Mouse (Mus musculus) stomach, embryonic 15.5 days (tissue): ENCODE measurements around the gene Gnl1. TPM values are rescaled to one million over a fixed set of nuclear protein-coding genes. Genes with fewer than 3 reads are reported as not detected.
"Not testable (repeated sequence)": the region's sequence is repeated elsewhere in the genome, so short reads cannot be mapped to it uniquely, and the experiment has no call there.

Experiments
- ATAC-seq: fragments of 200-750 bp; cut with Nextera tagmentation; 2 replicates; pipeline ENCODE4 v1.8.0; 2017; ENCODE audit warnings: low read depth, moderate number of reproducible peaks, moderate TSS enrichment; ENCODE audit not compliant: insufficient read depth, low FRiP score
- H3K27ac ChIP-seq: fragments of 300-500 bp; sonication (generic); 2 replicates; pipeline ENCODE4 v1.5.1; 2015; ENCODE audit warnings: mild to moderate bottlenecking, inconsistent platforms
- H3K27me3 ChIP-seq: fragments of 300-500 bp; sonication (generic); replicated peaks from 2 replicates; pipeline ENCODE4 v1.6.1; 2015; ENCODE audit warnings: inconsistent platforms
- H3K36me3 ChIP-seq: fragments of 300-500 bp; sonication (generic); 2 replicates; pipeline ENCODE4 v1.6.1; 2015; ENCODE audit warnings: inconsistent platforms
- H3K4me1 ChIP-seq: fragments of 300-500 bp; sonication (generic); 2 replicates; pipeline ENCODE4 v1.6.1; 2015; ENCODE audit warnings: inconsistent platforms
- H3K4me2 ChIP-seq: fragments of 300-500 bp; sonication (generic); 2 replicates; pipeline ENCODE4 v1.6.1; 2015; ENCODE audit warnings: mild to moderate bottlenecking, inconsistent platforms
- H3K4me3 ChIP-seq: fragments of 300-500 bp; sonication (generic); replicated peaks from 2 replicates; pipeline ENCODE4 v1.5.1; 2015; ENCODE audit warnings: inconsistent platforms
- H3K9ac ChIP-seq: fragments of 300-500 bp; sonication (generic); 2 replicates; pipeline ENCODE4 v1.6.1; 2015; ENCODE audit warnings: inconsistent platforms
- H3K9me3 ChIP-seq: fragments of 300-500 bp; sonication (generic); 2 replicates; pipeline ENCODE4 v1.6.1; 2016; ENCODE audit warnings: inconsistent platforms
- WGBS: fragments of 180-500 bp; shearing (Covaris S2); methylation state at CpG from one replicate; pipeline ENCODE4 v1.1.7; 2015; 5-methylcytosine and 5-hydroxymethylcytosine counted together
- polyA plus RNA-seq: library from polyadenylated mRNA; unstranded; fragments of >200 nt; fragmentation: Nextera tagmentation; extraction: Ambion mirVana; gene quantifications from 2 replicates; pipeline ENCODE4 v1.2.1, GENCODE M21; 2015

The Gnl1 gene
- 41.4 and 47.0 TPM in 2 replicates for polyA plus RNA-seq

DNA sequence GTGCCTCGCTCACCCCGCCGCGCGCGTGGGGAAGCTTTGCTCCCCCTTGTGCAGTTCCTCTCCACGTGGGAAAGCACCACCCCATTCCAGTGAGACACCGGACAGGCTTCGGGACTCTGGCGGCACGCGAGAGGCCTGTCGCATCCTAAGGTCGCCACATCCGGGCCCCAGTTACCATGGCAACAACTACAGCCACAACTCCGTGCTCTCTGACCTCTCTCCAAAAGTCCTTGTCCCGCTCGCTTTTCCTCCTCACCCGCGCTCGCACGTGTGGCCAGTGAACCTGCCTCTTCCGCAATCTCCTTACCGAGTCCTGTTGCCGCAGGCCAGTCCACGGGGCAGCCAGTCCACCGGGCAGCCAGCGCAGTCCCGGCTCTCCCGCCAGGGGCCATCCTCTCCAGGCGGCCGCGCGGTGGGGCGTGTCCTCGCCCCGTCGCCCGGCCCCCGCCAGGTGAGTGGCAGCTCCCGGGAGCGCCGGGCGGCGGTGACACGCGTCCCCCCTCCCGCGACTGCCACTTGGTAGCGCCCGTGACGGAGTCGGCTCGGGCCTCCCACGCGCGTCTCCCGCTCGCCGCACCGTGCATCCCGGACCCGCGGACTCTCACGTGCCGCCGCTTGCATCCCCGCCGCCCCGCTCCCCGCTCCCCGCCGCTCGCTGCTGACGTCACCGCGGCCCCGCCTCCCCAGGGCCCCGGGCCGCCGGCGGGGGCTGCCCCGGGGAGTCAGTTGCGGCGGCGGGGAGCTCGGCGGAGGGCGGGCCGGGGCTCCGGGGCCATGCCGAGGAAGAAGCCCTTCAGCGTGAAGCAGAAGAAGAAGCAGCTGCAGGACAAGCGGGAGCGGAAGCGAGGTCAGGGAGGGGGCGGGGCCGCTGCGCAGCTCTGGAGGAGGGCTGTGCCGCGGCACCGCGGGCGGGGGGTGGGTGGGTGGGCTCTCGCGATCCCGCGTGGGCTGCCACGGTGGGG is at the start of gene Gnl1, which contains the start of gene Prr3:
Gene Gnl1, plus strand, starts transcription at position 451 of the 962 bp plus-strand sequence.
Gene Prr3, minus strand, starts transcription at position 836 of the 962 bp plus-strand sequence.
- WGBS, result 0% methylated on average over 105 of the region's 109 CpGs
- peak; percentile 89 for ATAC-seq

DNA sequence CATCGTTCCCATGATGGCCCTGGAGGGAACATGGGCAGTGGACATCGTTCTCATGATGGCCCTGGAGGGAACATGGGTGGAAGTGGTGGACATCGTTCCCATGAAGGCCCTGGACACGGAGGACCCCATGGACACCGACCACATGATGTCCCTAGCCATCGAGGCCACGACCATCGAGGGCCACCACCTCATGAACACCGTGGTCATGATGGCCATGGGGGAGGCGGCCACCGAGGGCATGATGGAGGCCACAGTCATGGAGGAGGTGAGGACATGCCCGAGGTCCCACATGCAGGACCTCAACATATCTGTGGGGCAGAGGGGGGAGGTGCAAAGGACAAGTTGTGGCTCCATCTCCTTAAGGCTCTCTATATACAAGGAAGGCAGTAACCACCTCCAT is 49.0 kb upstream of the Gnl1 start:
- H3K36me3 ChIP-seq, result peaks cover 47% of the 10 kb centered on the region
- no peak overlapping the region for H3K4me3 ChIP-seq
- no peak overlapping the region for H3K4me2 ChIP-seq
- H3K9me3 ChIP-seq, result no peaks in the 10 kb centered on the region
- no peaks in the 10 kb centered on the region for H3K4me1 ChIP-seq
- 96% methylated on average over 12 of the region's 12 CpGs for WGBS
- H3K27me3 ChIP-seq, result no peaks in the 10 kb centered on the region
- H3K9ac ChIP-seq, result no peak overlapping the region
- ATAC-seq, result no peak
- no peak overlapping the region for H3K27ac ChIP-seq

More for the DNA sequence above, at the start of gene Gnl1, which contains the start of gene Prr3:
- Histone ChIP-seq H3K27ac (peak within 1 kb of the TSS; percentile 97), H3K4me1 (peaks cover 24% of the 10 kb centered on the region), H3K9ac (peak within 1 kb of the TSS; percentile 90), H3K4me2 (peak within 1 kb of the TSS; percentile 87), H3K4me3 (peak within 1 kb of the TSS; percentile 97), H3K36me3 (peaks cover 21% of the 10 kb centered on the region; the same call in 1 of the 2 replicates), H3K9me3 (no peaks in the 10 kb centered on the region), H3K27me3 (no peaks in the 10 kb centered on the region)

DNA sequence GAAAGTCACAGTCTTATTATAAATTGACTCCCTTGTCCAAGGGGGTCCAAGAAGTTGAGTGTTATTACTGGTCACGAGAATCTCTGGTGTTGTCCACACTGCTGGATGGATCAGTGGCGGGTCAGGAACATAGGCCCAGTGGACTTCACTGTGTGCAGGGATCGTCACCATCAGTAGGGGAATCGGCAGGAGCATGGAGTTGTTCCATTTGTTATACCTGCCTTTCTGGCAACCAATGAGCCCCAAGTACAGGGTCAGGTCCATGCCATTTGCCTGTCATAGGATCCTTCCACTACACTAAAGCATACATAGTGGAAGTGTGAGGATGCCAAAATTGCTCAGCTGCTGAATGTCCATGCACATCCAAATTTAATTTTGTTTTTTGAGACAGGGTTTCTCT is 47.0 kb upstream of the Gnl1 start:
- ATAC-seq, result no peak
- no peak overlapping the region for H3K9ac ChIP-seq
- H3K27ac ChIP-seq, result no peak overlapping the region
- no peaks in the 10 kb centered on the region for H3K9me3 ChIP-seq
- H3K4me3 ChIP-seq, result no peak overlapping the region
- peaks cover 33% of the 10 kb centered on the region for H3K36me3 ChIP-seq
- no peaks in the 10 kb centered on the region for H3K27me3 ChIP-seq
- no peak overlapping the region for H3K4me2 ChIP-seq
- no peaks in the 10 kb centered on the region for H3K4me1 ChIP-seq
- WGBS, result 85% methylated on average over 4 of the region's 4 CpGs

DNA sequence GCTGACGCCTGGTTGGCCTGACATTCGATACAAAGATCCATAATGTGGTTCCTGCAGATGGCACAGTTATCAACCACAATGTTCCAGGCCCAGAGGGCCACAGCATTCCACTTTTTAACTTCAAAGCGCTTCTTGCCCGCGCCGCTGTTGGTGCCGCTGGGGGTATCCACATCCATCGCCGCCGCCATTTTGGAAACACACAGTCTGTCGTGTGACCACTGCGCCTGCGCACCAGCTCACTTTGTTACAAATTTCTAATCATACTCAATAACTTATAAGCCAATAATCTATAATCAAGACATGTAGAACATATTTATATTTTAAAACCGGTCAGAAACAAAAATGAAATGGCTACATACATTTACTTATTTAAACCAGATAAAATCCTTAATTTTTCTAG is 43.9 kb upstream of the Gnl1 start:
- not testable (repeated sequence) for H3K9me3 ChIP-seq, H3K4me1 ChIP-seq
- WGBS, result 82% methylated on average over 14 of the region's 14 CpGs

DNA sequence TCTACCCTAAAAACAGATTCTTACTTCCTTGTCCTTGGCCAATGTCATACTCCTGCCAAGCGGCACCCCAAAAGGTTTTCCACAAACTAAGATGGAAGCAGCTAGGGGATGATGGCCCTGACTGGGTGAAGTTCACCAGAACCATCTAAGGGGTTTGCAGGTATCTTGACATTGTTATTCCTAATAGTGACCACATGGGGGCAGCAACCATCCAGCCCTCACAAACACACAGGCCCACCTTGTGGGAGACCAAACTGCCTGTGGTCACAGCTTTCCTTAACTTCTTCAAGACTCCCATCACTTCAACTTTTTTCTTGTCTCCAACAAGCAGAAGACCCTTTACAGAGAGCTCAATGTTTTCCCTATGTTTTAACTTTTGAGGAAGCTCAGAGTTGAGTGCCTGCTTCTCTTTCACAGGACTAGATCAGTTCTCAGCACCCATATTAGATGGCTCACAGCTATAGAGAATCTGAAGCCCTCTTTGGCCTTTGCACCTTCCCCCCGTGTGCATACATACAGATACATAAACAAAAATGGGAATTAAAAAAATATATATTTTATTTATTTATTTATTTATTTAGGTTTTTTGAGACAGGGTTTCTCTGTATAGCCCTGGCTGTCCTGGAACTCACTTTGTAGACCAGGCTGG is 41.8 kb upstream of the Gnl1 start:
- Histone ChIP-seq H3K4me1 (no peaks in the 10 kb centered on the region), H3K36me3 (no peaks in the 10 kb centered on the region), H3K9me3 (no peaks in the 10 kb centered on the region), H3K4me3 (no peak overlapping the region), H3K4me2 (no peak overlapping the region), H3K9ac (no peak overlapping the region), H3K27ac (no peak overlapping the region), H3K27me3 (no peaks in the 10 kb centered on the region)
- 31% methylated on average over 2 of the region's 2 CpGs for WGBS
- peak; percentile 53; the same call in 1 of the 2 replicates for ATAC-seq

More for the DNA sequence above, 43.9 kb upstream of the Gnl1 start:
- not testable (repeated sequence) for H3K4me2 ChIP-seq, H3K27ac ChIP-seq, H3K4me3 ChIP-seq, H3K27me3 ChIP-seq, H3K36me3 ChIP-seq, ATAC-seq, H3K9ac ChIP-seq

GRCm38 (mm10) chr17:35939108-35939507 is 40.5 kb upstream of the Gnl1 start:
- Histone ChIP-seq H3K36me3 (no peaks in the 10 kb centered on the region), H3K9ac (no peak overlapping the region), H3K9me3 (no peaks in the 10 kb centered on the region), H3K4me1 (no peaks in the 10 kb centered on the region), H3K27me3 (no peaks in the 10 kb centered on the region), H3K4me3 (no peak overlapping the region), H3K27ac (no peak overlapping the region), H3K4me2 (no peak overlapping the region)
- WGBS, result 39% methylated on average over 2 of the region's 2 CpGs
- ATAC-seq, result no peak

DNA sequence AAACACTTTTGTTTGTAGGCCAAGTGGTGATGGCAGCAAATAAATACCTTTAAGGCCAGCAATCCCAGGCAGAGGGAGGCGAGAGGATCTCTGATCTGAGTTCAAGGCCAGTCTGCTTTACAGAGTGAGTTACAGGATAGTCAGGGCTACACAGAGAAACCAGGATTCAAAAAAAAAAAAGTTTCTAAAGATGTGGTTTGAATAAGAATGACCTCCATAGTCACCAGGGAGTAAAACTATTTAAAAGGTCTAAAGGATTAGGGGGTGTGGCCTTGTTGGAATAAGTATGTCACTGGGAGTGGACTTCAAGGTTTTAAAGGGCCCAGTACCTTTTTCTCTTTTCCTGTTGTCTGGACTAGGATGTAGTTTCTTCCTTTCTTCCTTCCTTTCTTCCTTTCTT is 39.7 kb upstream of the Gnl1 start:
- no peaks in the 10 kb centered on the region for H3K36me3 ChIP-seq
- no peak for ATAC-seq
- no peak overlapping the region for H3K4me3 ChIP-seq
- 68% methylated on average over 1 of the region's 1 CpGs for WGBS
- no peak overlapping the region for H3K9ac ChIP-seq
- H3K27me3 ChIP-seq, result no peaks in the 10 kb centered on the region
- no peaks in the 10 kb centered on the region for H3K4me1 ChIP-seq
- no peak overlapping the region for H3K27ac ChIP-seq
- H3K4me2 ChIP-seq, result no peak overlapping the region
- H3K9me3 ChIP-seq, result no peaks in the 10 kb centered on the region

DNA sequence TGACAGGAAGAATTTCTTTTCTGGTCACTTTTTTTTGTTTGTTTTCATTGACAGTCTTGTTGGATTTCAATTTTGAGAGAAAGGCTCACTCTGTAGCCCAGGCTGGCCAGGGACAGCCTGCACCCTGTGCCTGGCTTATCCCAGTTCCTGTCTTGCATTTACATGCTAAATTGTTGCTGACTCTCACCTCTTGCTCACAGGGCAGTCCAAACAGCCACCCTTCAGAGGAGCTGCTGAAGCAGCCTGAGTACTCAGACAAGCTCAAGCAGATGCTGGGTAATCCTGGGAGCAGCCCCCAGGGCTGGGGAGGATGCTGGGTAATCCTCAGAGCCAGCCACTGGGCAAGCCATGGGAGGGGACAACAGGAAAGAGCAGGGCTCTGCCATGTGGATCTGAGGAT is 28.7 kb upstream of the Gnl1 start:
- H3K4me3 ChIP-seq, H3K4me1 ChIP-seq, H3K9me3 ChIP-seq, H3K36me3 ChIP-seq, H3K9ac ChIP-seq, ATAC-seq, H3K4me2 ChIP-seq, H3K27ac ChIP-seq, H3K27me3 ChIP-seq: not testable (repeated sequence)

GRCm38 (mm10) chr17:35952559-35952958 is 27.1 kb upstream of the Gnl1 start:
- not testable (repeated sequence) for H3K9me3 ChIP-seq, H3K9ac ChIP-seq, H3K27ac ChIP-seq, H3K4me2 ChIP-seq, ATAC-seq, H3K4me3 ChIP-seq, H3K27me3 ChIP-seq, H3K4me1 ChIP-seq
- 51% methylated on average over 2 of the region's 3 CpGs for WGBS
- H3K36me3 ChIP-seq, result peaks cover 15% of the 10 kb centered on the region

DNA sequence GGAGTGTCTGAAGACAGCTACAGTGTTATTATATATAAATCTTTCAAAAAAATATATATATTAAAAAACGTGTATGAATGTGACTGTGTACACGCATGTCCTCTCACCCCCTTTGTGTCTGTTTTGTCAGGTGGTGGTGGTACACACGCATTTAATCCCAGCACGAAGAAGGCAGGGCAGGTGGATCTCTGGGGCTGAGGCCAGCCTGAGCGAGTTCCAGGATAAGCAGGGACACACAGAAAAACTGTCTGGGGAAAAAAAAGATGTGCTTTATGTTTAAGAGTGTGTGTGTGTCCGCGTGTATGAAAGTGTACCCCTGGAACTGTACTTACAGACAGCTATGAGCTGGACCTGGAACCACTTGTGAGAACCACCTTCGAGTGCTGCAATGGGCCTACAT is 25.0 kb upstream of the Gnl1 start:
- peaks cover 36% of the 10 kb centered on the region for H3K36me3 ChIP-seq
- H3K4me1 ChIP-seq, result no peaks in the 10 kb centered on the region
- H3K9ac ChIP-seq, result no peak overlapping the region
- H3K9me3 ChIP-seq, result no peaks in the 10 kb centered on the region
- no peak overlapping the region for H3K27ac ChIP-seq
- ATAC-seq, result no peak
- 78% methylated on average over 8 of the region's 8 CpGs for WGBS
- H3K27me3 ChIP-seq, result no peaks in the 10 kb centered on the region
- no peak overlapping the region for H3K4me3 ChIP-seq
- no peak overlapping the region for H3K4me2 ChIP-seq

DNA sequence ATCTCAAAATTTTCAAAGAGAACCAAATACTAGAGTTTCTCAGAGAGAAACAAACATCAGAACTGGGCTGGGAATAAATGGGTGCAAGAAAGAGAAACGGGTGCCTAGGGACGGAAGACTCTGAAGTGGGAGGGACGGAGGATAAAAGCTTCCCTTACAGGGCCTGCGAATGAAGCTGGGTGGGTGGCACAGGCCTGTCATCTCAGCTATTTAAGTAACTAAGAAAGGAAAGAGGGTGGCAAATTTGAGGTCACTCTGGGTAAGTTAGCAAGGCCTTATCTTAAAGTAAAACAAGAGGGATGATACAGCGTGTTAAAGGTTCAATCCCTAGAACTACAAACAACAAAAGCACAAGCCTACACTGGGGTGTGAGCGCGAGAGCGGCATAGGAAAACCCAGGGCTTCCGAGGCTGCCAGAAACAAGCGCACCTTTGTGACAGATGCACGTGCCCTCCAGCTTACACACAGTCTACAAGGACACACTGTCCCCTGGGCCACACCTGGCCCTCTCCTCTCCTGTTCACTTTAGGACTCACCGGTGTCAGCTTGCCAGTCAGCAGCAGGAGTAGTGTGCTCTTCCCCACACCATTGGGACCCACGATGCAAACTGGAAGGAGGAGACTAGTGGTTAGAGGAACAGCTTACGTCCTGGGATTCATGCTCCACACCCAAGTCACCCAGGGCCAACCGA is 21.0 kb upstream of the Gnl1 start:
- no peak overlapping the region for H3K4me3 ChIP-seq
- no peak overlapping the region for H3K27ac ChIP-seq
- no peaks in the 10 kb centered on the region for H3K4me1 ChIP-seq
- H3K9ac ChIP-seq, result no peak overlapping the region
- H3K4me2 ChIP-seq, result no peak overlapping the region
- H3K9me3 ChIP-seq, result no peaks in the 10 kb centered on the region
- peaks cover 72% of the 10 kb centered on the region for H3K36me3 ChIP-seq
- 96% methylated on average over 15 of the region's 15 CpGs for WGBS
- no peaks in the 10 kb centered on the region for H3K27me3 ChIP-seq
- ATAC-seq, result no peak

- Histone ChIP-seq H3K27ac (no peak overlapping the region), H3K36me3 (peaks cover 52% of the 10 kb centered on the region), H3K9ac (no peak overlapping the region), H3K27me3 (no peaks in the 10 kb centered on the region), H3K4me2 (no peak overlapping the region), H3K4me3 (no peak overlapping the region), H3K4me1 (peaks cover 5% of the 10 kb centered on the region), H3K9me3 (no peaks in the 10 kb centered on the region)
- no peak for ATAC-seq
- WGBS, result 88% methylated on average over 10 of the region's 10 CpGs
Observed at GRCm38 (mm10) chr17:35963279-35963678, 16.4 kb upstream of the Gnl1 start.
